Mouse (Mus musculus): ENCODE results near the gene Gfpt2.

GRCm38 (mm10) chr11:49758096-49758495 is 35.9 kb upstream of the Gfpt2 start:
- TF ChIP-seq POLR2A (IDR thresholded peaks at IDR 0.05; ENCODE audit: extremely low read depth, insufficient read depth, low read length) (no peak), CTCF (IDR thresholded peaks at IDR 0.05; ENCODE audit: low read depth, low read length) (no peak)
